ENCODE assay signal across 33 mouse cellular contexts in the genomic region with DNA sequence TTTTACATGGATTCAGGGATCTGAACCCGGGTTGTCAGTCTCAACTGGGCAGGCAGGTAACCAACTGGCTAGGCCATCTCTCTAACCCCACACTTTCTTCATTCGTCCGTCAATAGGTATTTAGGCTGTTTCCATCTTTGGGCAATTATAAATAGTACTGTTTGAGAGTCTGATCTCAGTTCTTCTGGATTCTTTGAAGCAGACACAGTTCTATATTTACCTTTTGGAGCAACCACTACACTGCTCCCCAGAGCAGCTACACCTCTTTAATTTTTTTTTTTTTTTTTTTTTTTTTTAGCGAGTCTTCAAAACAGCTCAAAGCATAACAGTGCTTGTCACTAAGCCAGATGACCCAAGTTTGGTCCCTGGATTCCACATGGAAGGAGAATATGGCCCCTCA.
"Had no signal": no experiment of that assay in that cellular context is flagged by ENCODE, and none has a peak within 500 bp of the region (broad histone marks: within the 10 kb centered on the region; RNA-seq: fewer than 3 reads in every experiment).

No protein-coding gene starts in this region.

- H3K9me3 ChIP-seq: heart, embryonic 12.5 days; heart, embryonic 13.5 days; heart, embryonic 15.5 days; hindbrain, embryonic 10.5 days; hindbrain, embryonic 12.5 days; hindbrain, embryonic 13.5 days; hindbrain, embryonic 15.5 days; intestine, embryonic 15.5 days; kidney, embryonic 15.5 days had no signal

- H3K4me3 ChIP-seq: heart, embryonic 12.5 days; heart, embryonic 13.5 days; heart, embryonic 15.5 days; hindbrain, embryonic 10.5 days; hindbrain, embryonic 12.5 days; hindbrain, embryonic 13.5 days; hindbrain, embryonic 15.5 days; intestine, embryonic 15.5 days; kidney, embryonic 15.5 days; layer of hippocampus, adult 2 months had no signal

- H3K27ac ChIP-seq: heart, embryonic 13.5 days; heart, embryonic 15.5 days; hindbrain, embryonic 10.5 days; hindbrain, embryonic 12.5 days; hindbrain, embryonic 13.5 days; hindbrain, embryonic 14.5 days; hindbrain, embryonic 15.5 days; hindbrain, postnatal 0 days; intestine, embryonic 15.5 days; kidney, embryonic 15.5 days; kidney, postnatal 0 days; layer of hippocampus, adult 2 months had no signal

- DNase-seq: heart, postnatal 10 days; heart, postnatal 14 days; heart, postnatal 36 days; heart, postnatal 4 days; kidney, adult 11 months; kidney, adult 18-20 months; kidney, adult 2 months; kidney, adult 8-10 months; kidney, adult 9 months; kidney, postnatal 10 days; kidney, postnatal 14 days; kidney, postnatal 25 days; kidney, postnatal 36 days; kidney, postnatal 4 days; layer of hippocampus, adult 9-11 months; layer of hippocampus, postnatal 36 days had no signal

- H3K27me3 ChIP-seq: heart, embryonic 12.5 days; heart, embryonic 13.5 days; heart, embryonic 15.5 days; hindbrain, embryonic 12.5 days; hindbrain, embryonic 13.5 days; hindbrain, embryonic 15.5 days; intestine, embryonic 15.5 days; kidney, embryonic 15.5 days had no signal

- H3K4me1 ChIP-seq: heart, embryonic 12.5 days; heart, embryonic 13.5 days; heart, embryonic 15.5 days; hindbrain, embryonic 10.5 days; hindbrain, embryonic 12.5 days; hindbrain, embryonic 13.5 days; hindbrain, embryonic 15.5 days; intestine, embryonic 15.5 days; kidney, embryonic 15.5 days had no signal

- ATAC-seq: hindbrain, embryonic 16.5 days; hindbrain, postnatal 0 days; inflammation-experienced regulatory T-cells, adult 6 months; intestine, embryonic 15.5 days; intestine, embryonic 16.5 days; intestine, postnatal 0 days had no signal

- H3K9ac ChIP-seq: heart, embryonic 12.5 days; heart, embryonic 13.5 days; heart, embryonic 15.5 days; hindbrain, embryonic 12.5 days; hindbrain, embryonic 13.5 days; hindbrain, embryonic 14.5 days; hindbrain, embryonic 15.5 days; intestine, embryonic 15.5 days; kidney, embryonic 15.5 days had no signal

- H3K36me3 ChIP-seq: heart, embryonic 12.5 days; heart, embryonic 13.5 days; heart, embryonic 15.5 days; hindbrain, embryonic 10.5 days; hindbrain, embryonic 12.5 days; hindbrain, embryonic 13.5 days; hindbrain, embryonic 15.5 days; intestine, embryonic 15.5 days; kidney, embryonic 15.5 days had no signal
